Mouse (Mus musculus): ENCODE measurements at regions not wholly inside any gene's neighbourhood (a gene's known extent, or its start where the extent isn't known, plus 50 kb on each side); places are given as distances from the start of the nearest gene placed in this dataset.

- DNase-seq (ENCODE audit: inconsistent age in 2 of 2, low spot score in 1 of 2): no peak
These were observed 155.2 kb upstream of the Robo1 start for GRCm38 (mm10) chr16:72152920-72153319.

GRCm38 (mm10) chr16:72157913-72158312, 150.2 kb upstream of the Robo1 start:
- DNase-seq (ENCODE audit: inconsistent age in 2 of 2, low spot score in 1 of 2): no peak

GRCm38 (mm10) chr16:72159411-72159810, 148.7 kb upstream of the Robo1 start:
- DNase-seq (ENCODE audit: inconsistent age in 2 of 2, low spot score in 1 of 2): no peak

GRCm38 (mm10) chr16:72175727-72176126, 132.4 kb upstream of the Robo1 start:
- peak in 1 of 2 experiments; percentile 30 for DNase-seq (ENCODE audit: inconsistent age in 2 of 2, low spot score in 1 of 2)

DNA sequence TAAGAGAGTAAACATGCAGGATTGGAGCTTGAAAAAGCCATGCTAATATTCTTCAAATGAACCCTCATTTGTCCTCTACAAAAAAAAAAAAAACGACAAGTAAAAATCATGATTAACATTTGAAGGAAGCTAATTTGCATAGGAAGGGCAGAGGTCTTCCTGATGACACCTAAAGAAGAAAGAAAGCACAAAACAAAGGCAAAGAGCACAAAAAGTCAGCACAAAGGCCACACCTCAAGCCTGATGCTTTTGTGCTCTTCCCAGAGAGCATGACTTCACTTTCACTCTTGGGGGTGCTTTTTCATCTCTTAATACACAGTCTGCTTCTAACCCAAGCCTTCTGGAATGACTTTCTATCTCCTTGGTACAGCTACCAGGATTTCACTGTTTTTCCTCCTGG, 113.8 kb upstream of the Robo1 start:
- DNase-seq (ENCODE audit: inconsistent age in 2 of 2, low spot score in 1 of 2): no peak

GRCm38 (mm10) chr16:72215360-72216013, 92.6 kb upstream of the Robo1 start:
- peak; percentile 19 to 78 for DNase-seq (ENCODE audit: inconsistent age in 2 of 2, low spot score in 1 of 2)

DNA sequence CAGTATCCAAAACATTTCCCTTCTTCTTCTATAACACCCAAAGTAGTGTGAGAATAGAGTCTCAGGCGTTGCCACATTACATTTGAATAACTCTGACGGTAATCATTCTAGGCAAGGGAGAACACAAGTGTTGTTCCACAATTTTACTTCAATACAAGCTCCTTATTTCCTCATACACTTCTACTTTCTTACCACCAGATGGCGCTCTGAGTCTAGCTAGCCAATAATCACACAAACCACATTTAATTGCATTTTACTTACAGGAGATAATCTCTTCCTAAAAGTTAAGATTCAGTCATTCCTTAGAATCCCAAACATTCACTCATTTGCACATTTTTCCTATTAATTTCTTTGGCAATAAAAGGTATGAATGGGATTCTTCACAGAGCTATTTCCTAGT, 90.1 kb upstream of the Robo1 start:
- DNase-seq (ENCODE audit: inconsistent age in 2 of 2, low spot score in 1 of 2): peak in 1 of 2 experiments; percentile 59

- no peak for DNase-seq (ENCODE audit: inconsistent age in 2 of 2, low spot score in 1 of 2)
These were observed 86.1 kb upstream of the Robo1 start for GRCm38 (mm10) chr16:72221912-72222502.

DNA sequence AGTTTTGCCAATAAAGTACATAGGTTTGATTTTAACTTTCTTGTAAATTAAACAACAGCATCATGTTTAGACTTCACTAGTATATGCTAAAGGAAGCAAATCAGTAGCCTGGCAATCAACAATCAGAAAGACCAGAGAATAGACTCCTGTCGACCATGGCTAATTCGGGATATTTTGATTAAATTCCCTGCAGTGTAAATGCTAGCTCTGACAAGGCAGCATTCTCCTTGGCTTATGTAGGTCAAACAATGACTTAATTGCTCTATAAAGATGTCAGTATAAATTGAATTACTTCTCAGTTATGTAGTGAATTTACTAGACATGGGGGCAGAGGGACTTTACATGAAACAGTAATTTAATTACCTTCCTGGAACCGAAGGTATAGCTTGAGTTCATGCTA, 84.2 kb upstream of the Robo1 start:
- DNase-seq (ENCODE audit: inconsistent age in 2 of 2, low spot score in 1 of 2): no peak

GRCm38 (mm10) chr16:72225157-72225880, 82.8 kb upstream of the Robo1 start:
- DNase-seq (ENCODE audit: inconsistent age in 2 of 2, low spot score in 1 of 2): no peak

DNA sequence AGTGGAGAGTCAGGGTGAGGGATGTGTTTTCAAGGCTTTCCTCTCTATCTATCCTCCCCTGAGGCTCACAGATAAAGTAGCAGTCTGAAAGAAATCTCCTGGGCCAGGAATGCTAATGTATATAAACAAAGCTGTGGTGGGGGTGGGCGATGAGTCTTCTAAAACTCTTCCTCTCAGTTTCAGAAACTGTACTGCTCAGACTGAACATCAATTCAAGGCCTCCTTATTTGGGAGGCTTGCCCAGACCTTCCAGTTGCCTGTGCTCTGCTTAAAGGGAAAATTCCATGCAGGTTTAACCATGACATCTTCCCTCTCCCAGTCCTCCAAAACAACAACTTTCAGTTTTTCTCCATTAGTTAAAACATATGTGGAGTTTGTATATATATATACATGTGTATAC, 73.7 kb upstream of the Robo1 start:
- DNase-seq (ENCODE audit: inconsistent age in 2 of 2, low spot score in 1 of 2): peak in 1 of 2 experiments; percentile 57

GRCm38 (mm10) chr16:72239631-72240030, 68.5 kb upstream of the Robo1 start:
- peak; percentile 22 to 81 for DNase-seq (ENCODE audit: inconsistent age in 2 of 2, low spot score in 1 of 2)

- DNase-seq (ENCODE audit: inconsistent age in 2 of 2, low spot score in 1 of 2): no peak
These were observed 51.7 kb upstream of the Robo1 start for GRCm38 (mm10) chr16:72256388-72256787.
